Mouse (Mus musculus) induced T-regulatory cell, adult 2 months (primary cell): ENCODE results near the gene Capn2.

Experiments used
- DNase-seq: peaks from one replicate; pipeline ENCODE4 v3.0.0-alpha.2; 2012; ENCODE audit warnings: low read depth

The Capn2 gene

GRCm38 (mm10) chr1:182501815-182502405 is 15.5 kb downstream of the Capn2 start:
- DNase-seq: no peak

- no peak for DNase-seq
These were observed 16.6 kb downstream of the Capn2 start for GRCm38 (mm10) chr1:182500843-182501242.

- no peak for DNase-seq
These were observed 17.2 kb downstream of the Capn2 start for GRCm38 (mm10) chr1:182500224-182500623.

- DNase-seq: no peak
These were observed 17.8 kb downstream of the Capn2 start for GRCm38 (mm10) chr1:182499443-182500089.

GRCm38 (mm10) chr1:182497736-182498135 is 19.7 kb downstream of the Capn2 start:
- DNase-seq: no peak

- no peak for DNase-seq
These were observed 20.7 kb downstream of the Capn2 start for GRCm38 (mm10) chr1:182496685-182497084.

- DNase-seq: no peak
These were observed 22.9 kb downstream of the Capn2 start for GRCm38 (mm10) chr1:182494285-182495145.

GRCm38 (mm10) chr1:182491839-182492238 is 25.6 kb downstream of the Capn2 start:
- DNase-seq: no peak

- DNase-seq: peak; percentile 53
These were observed 26.8 kb downstream of the Capn2 start for GRCm38 (mm10) chr1:182490568-182490967.

- peak; percentile 96 for DNase-seq
These were observed 27.5 kb downstream of the Capn2 start for GRCm38 (mm10) chr1:182489803-182490452.

GRCm38 (mm10) chr1:182488503-182488902 is 28.9 kb downstream of the Capn2 start:
- DNase-seq: no peak

GRCm38 (mm10) chr1:182483910-182484274 is 33.5 kb downstream of the Capn2 start:
- no peak for DNase-seq

- DNase-seq: no peak
These were observed 34.2 kb downstream of the Capn2 start for GRCm38 (mm10) chr1:182482991-182483909.

- no peak for DNase-seq
These were observed 35.6 kb downstream of the Capn2 start for GRCm38 (mm10) chr1:182481646-182482295.

GRCm38 (mm10) chr1:182481138-182481537 is 36.3 kb downstream of the Capn2 start:
- DNase-seq: no peak

- DNase-seq: no peak
These were observed 38.5 kb downstream of the Capn2 start for GRCm38 (mm10) chr1:182478935-182479334.

- no peak for DNase-seq
These were observed 42.2 kb downstream of the Capn2 start for GRCm38 (mm10) chr1:182475005-182475796.

- DNase-seq: peak; percentile 29
These were observed 51.4 kb downstream of the Capn2 start for GRCm38 (mm10) chr1:182465978-182466377.

GRCm38 (mm10) chr1:182465309-182465708 is 52.1 kb downstream of the Capn2 start:
- no peak for DNase-seq

GRCm38 (mm10) chr1:182461813-182462212 is 55.6 kb downstream of the Capn2 start:
- no peak for DNase-seq
